Mouse (Mus musculus): ENCODE measurements around the gene Igsf21. TPM values are rescaled to one million over a fixed set of nuclear protein-coding genes. Genes with fewer than 3 reads are reported as not detected.

Gene Igsf21
- polyA plus RNA-seq, 1 experiment from 2014 or later, result 55.7 TPM

GRCm38 (mm10) chr4:140153711-140154114, 92.9 kb downstream of the Igsf21 start:
- peaks cover 23% of the 10 kb centered on the region for H3K4me1 ChIP-seq (replicated peaks)
- 72% methylated on average over 9 of the region's 9 CpGs for WGBS
- H3K4me2 ChIP-seq, result no peak overlapping the region
- no peak for ATAC-seq (ENCODE audit: low read depth)
- peak overlapping the region; percentile 72; the same call in 1 of the 2 replicates for H3K27ac ChIP-seq (replicated peaks)
- H3K4me3 ChIP-seq, result no peak overlapping the region
- no peaks in the 10 kb centered on the region for H3K9me3 ChIP-seq
- peaks cover 6% of the 10 kb centered on the region; the same call in 1 of the 2 replicates for H3K36me3 ChIP-seq
- no peak overlapping the region for H3K9ac ChIP-seq
- no peaks in the 10 kb centered on the region for H3K27me3 ChIP-seq

DNA sequence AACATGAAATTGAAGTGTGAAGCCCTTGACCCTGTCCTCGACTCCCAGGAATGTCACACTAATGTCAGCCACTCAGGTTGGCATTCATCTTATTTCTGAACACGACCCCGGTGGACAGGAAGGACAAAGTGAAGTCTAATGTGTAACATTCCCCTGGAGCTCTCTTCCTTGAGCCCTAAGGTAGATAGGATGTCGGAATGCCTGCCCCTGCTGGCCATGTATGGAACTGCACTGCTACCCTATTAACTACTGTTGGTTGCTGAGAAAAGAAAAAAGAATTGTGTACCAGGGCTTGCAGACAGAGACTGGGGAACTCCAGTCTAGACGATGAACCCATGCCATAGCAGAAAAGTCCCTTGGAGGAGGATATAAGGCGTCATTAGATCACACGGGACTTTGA, 93.5 kb downstream of the Igsf21 start:
- Histone ChIP-seq H3K4me3 (no peak overlapping the region), H3K36me3 (peaks cover 6% of the 10 kb centered on the region; the same call in 1 of the 2 replicates), H3K9ac (no peak overlapping the region), H3K27me3 (no peaks in the 10 kb centered on the region), H3K27ac (replicated peaks) (no peak overlapping the region), H3K9me3 (no peaks in the 10 kb centered on the region), H3K4me1 (replicated peaks) (peaks cover 23% of the 10 kb centered on the region), H3K4me2 (no peak overlapping the region)
- ATAC-seq (ENCODE audit: low read depth), result no peak
- 36% methylated on average over 7 of the region's 7 CpGs for WGBS

DNA sequence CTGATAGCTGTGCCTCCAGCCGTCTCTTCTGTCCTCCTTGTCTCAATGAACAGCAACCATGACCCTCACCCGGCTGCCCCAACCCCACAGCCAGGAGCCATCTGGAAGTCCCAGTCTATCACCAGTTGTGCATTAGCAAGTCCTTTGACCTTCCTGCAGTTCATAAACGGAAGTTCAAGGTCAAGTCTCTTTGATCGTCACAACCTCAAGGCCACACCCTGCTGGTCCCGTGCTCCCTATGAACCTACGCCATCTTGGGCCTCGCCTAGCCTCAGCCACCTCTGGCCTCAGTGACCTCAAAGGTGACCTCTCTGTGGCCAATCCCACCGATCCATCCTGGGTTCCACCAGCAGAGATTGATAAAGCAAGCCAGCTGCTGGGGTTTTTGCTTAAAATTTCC, 96.9 kb downstream of the Igsf21 start:
- H3K4me2 ChIP-seq, result no peak overlapping the region
- 87% methylated on average over 8 of the region's 8 CpGs for WGBS
- no peak overlapping the region for H3K4me3 ChIP-seq
- ATAC-seq (ENCODE audit: low read depth), result no peak
- no peaks in the 10 kb centered on the region for H3K27me3 ChIP-seq
- H3K36me3 ChIP-seq, result no peaks in the 10 kb centered on the region
- H3K9ac ChIP-seq, result no peak overlapping the region
- H3K9me3 ChIP-seq, result no peaks in the 10 kb centered on the region
- peaks cover 27% of the 10 kb centered on the region for H3K4me1 ChIP-seq (replicated peaks)
- H3K27ac ChIP-seq (replicated peaks), result no peak overlapping the region

- peak overlapping the region; percentile 26; the same call in 1 of the 2 replicates for H3K9ac ChIP-seq
- ATAC-seq (ENCODE audit: low read depth), result no peak
- no peaks in the 10 kb centered on the region; the same call in 1 of the 2 replicates for H3K9me3 ChIP-seq
- peaks cover 17% of the 10 kb centered on the region for H3K4me1 ChIP-seq (replicated peaks)
- no peaks in the 10 kb centered on the region for H3K36me3 ChIP-seq
- no peak overlapping the region for H3K4me2 ChIP-seq
- no peak overlapping the region for H3K27ac ChIP-seq (replicated peaks)
- no peak overlapping the region for H3K4me3 ChIP-seq
- 79% methylated on average over 20 of the region's 20 CpGs for WGBS
- no peaks in the 10 kb centered on the region for H3K27me3 ChIP-seq
These were observed 98.5 kb downstream of the Igsf21 start for GRCm38 (mm10) chr4:140147857-140148695.

- H3K4me1 ChIP-seq (replicated peaks), result peaks cover 17% of the 10 kb centered on the region
- 75% methylated on average over 15 of the region's 15 CpGs for WGBS
- no peak overlapping the region for H3K4me2 ChIP-seq
- no peak for ATAC-seq (ENCODE audit: low read depth)
- H3K27ac ChIP-seq (replicated peaks), result no peak overlapping the region
- H3K36me3 ChIP-seq, result no peaks in the 10 kb centered on the region
- no peak overlapping the region for H3K4me3 ChIP-seq
- H3K9ac ChIP-seq, result peak overlapping the region; percentile 26; the same call in 1 of the 2 replicates
- no peaks in the 10 kb centered on the region for H3K27me3 ChIP-seq
- H3K9me3 ChIP-seq, result no peaks in the 10 kb centered on the region; the same call in 1 of the 2 replicates
These were observed 99.3 kb downstream of the Igsf21 start for GRCm38 (mm10) chr4:140147079-140147840.

GRCm38 (mm10) chr4:140143884-140144525, 102.6 kb downstream of the Igsf21 start:
- Histone ChIP-seq H3K9ac (no peak overlapping the region), H3K36me3 (no peaks in the 10 kb centered on the region), H3K4me1 (replicated peaks) (peaks cover 28% of the 10 kb centered on the region), H3K9me3 (no peaks in the 10 kb centered on the region; the same call in 1 of the 2 replicates), H3K27ac (replicated peaks) (no peak overlapping the region), H3K27me3 (no peaks in the 10 kb centered on the region), H3K4me3 (no peak overlapping the region), H3K4me2 (no peak overlapping the region)
- ATAC-seq (ENCODE audit: low read depth), result no peak
- WGBS, result 88% methylated on average over 10 of the region's 10 CpGs

GRCm38 (mm10) chr4:140143178-140143577, 103.4 kb downstream of the Igsf21 start:
- Histone ChIP-seq H3K4me1 (replicated peaks) (peaks cover 30% of the 10 kb centered on the region), H3K36me3 (no peaks in the 10 kb centered on the region), H3K27me3 (no peaks in the 10 kb centered on the region), H3K27ac (replicated peaks) (no peak overlapping the region), H3K9me3 (no peaks in the 10 kb centered on the region; the same call in 1 of the 2 replicates), H3K4me2 (no peak overlapping the region), H3K9ac (no peak overlapping the region), H3K4me3 (no peak overlapping the region)
- 93% methylated on average over 6 of the region's 6 CpGs for WGBS
- ATAC-seq (ENCODE audit: low read depth), result no peak

GRCm38 (mm10) chr4:140140485-140140884, 106.1 kb downstream of the Igsf21 start:
- no peak for ATAC-seq (ENCODE audit: low read depth)
- 71% methylated on average over 9 of the region's 9 CpGs for WGBS
- Histone ChIP-seq H3K27ac (replicated peaks) (no peak overlapping the region), H3K9me3 (no peaks in the 10 kb centered on the region; the same call in 1 of the 2 replicates), H3K4me2 (no peak overlapping the region), H3K27me3 (no peaks in the 10 kb centered on the region), H3K4me1 (replicated peaks) (peaks cover 25% of the 10 kb centered on the region), H3K9ac (no peak overlapping the region), H3K4me3 (no peak overlapping the region), H3K36me3 (no peaks in the 10 kb centered on the region)

- Histone ChIP-seq H3K4me2 (no peak overlapping the region), H3K36me3 (no peaks in the 10 kb centered on the region), H3K9ac (no peak overlapping the region), H3K27ac (replicated peaks) (no peak overlapping the region), H3K4me1 (replicated peaks) (peaks cover 13% of the 10 kb centered on the region), H3K4me3 (no peak overlapping the region), H3K27me3 (no peaks in the 10 kb centered on the region; the same call in 1 of the 2 replicates), H3K9me3 (no peaks in the 10 kb centered on the region; the same call in 1 of the 2 replicates)
- ATAC-seq (ENCODE audit: low read depth), result no peak
- WGBS, result 68% methylated on average over 5 of the region's 5 CpGs
These were observed 107.7 kb downstream of the Igsf21 start for GRCm38 (mm10) chr4:140138846-140139245.

DNA sequence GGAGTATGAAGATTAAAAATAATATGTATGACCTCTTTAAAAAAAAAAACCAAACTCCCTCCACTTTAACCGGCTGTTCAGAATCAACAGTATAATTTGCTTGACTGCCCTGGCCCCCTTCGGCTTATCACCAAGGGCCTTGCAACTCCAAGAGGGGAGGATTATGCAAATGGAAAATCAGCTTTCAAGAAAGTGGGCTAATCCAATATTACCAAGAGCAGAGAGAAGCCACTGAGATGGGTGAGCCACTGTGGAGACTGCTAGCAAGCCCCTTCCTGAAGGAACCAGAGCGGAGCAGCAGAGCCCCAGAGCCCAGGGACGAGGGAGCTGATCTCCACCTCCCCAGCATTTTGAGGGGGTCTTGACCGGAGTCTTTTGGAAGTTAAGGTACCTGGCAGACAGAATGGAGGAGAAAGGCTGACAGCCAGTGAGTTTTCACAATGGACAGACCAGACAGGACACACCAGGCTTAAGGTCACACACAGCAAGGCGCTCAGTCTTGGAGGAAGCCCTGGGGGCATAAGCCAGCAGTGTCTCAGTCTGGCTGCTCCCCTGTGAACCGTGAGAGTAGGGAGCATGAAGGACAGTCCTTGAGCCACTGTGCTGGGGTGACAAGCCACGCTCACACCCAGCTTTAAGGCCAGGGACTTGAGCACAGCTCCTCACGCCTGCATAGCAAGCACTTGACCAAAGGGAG, 114.8 kb downstream of the Igsf21 start:
- H3K9me3 ChIP-seq, result no peaks in the 10 kb centered on the region
- no peak overlapping the region for H3K4me3 ChIP-seq
- peaks cover 33% of the 10 kb centered on the region for H3K4me1 ChIP-seq (replicated peaks)
- no peaks in the 10 kb centered on the region; the same call in 1 of the 2 replicates for H3K27me3 ChIP-seq
- no peak overlapping the region for H3K27ac ChIP-seq (replicated peaks)
- no peak for ATAC-seq (ENCODE audit: low read depth)
- H3K4me2 ChIP-seq, result no peak overlapping the region
- 41% methylated on average over 9 of the region's 9 CpGs for WGBS
- H3K9ac ChIP-seq, result no peak overlapping the region
- no peaks in the 10 kb centered on the region for H3K36me3 ChIP-seq

DNA sequence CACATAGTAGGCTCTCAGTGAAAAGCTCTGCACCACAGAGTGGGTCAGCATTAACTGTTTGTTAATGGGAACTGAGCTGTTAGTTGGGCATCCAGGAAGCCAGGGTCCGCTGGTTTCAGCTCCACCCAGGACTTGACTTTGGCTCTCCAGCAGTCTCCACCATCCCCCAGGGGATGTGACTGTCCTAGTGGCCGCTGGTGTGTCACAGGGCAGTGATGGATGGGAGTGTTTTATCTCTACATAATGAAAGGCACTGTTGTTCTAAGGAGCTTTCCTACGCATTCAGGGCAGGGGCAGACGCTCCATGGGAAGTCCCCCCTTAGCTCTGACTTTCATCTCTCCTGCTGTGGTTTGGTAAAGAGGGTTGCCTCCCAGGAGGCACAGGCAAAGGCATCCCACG, 115.4 kb downstream of the Igsf21 start:
- H3K4me2 ChIP-seq, result no peak overlapping the region
- H3K36me3 ChIP-seq, result no peaks in the 10 kb centered on the region
- H3K27me3 ChIP-seq, result no peaks in the 10 kb centered on the region; the same call in 1 of the 2 replicates
- H3K9me3 ChIP-seq, result no peaks in the 10 kb centered on the region
- 2% methylated on average over 5 of the region's 5 CpGs for WGBS
- peaks cover 33% of the 10 kb centered on the region for H3K4me1 ChIP-seq (replicated peaks)
- no peak overlapping the region for H3K27ac ChIP-seq (replicated peaks)
- ATAC-seq (ENCODE audit: low read depth), result no peak
- H3K9ac ChIP-seq, result no peak overlapping the region
- H3K4me3 ChIP-seq, result no peak overlapping the region
